Mouse (Mus musculus): ENCODE results near the gene Gm11213. TPM values are rescaled to one million over a fixed set of nuclear protein-coding genes. Genes with fewer than 3 reads are reported as not detected.

Gm11213 gene
- total RNA-seq, 2 experiments from 2014 or later, result not detected

GRCm38 (mm10) chr4:63567712-63568390, 37.2 kb downstream of the Gm11213 start:
- Histone ChIP-seq H3K27ac (no peak overlapping the region), H3K4me3 (no peak overlapping the region)
- DNase-seq (ENCODE audit: low spot score in 2 of 2), result no peak
- no peak for TF ChIP-seq CTCF (conservative IDR thresholded peaks at IDR 0.05)

GRCm38 (mm10) chr4:63562742-63563141, 42.3 kb downstream of the Gm11213 start:
- no peak for DNase-seq (ENCODE audit: low spot score in 2 of 2)
- Histone ChIP-seq H3K27ac (no peak overlapping the region), H3K4me3 (no peak overlapping the region)
- no peak for TF ChIP-seq CTCF (conservative IDR thresholded peaks at IDR 0.05)

GRCm38 (mm10) chr4:63561861-63562675, 43.0 kb downstream of the Gm11213 start:
- Histone ChIP-seq H3K27ac (no peak overlapping the region), H3K4me3 (no peak overlapping the region)
- no peak for DNase-seq (ENCODE audit: low spot score in 2 of 2)
- TF ChIP-seq CTCF (conservative IDR thresholded peaks at IDR 0.05), result no peak

GRCm38 (mm10) chr4:63560079-63560478, 45.0 kb downstream of the Gm11213 start:
- Histone ChIP-seq H3K4me3 (no peak overlapping the region), H3K27ac (peak overlapping the region; percentile 86; the same call in 1 of the 2 replicates)
- DNase-seq (ENCODE audit: low spot score in 2 of 2), result no peak
- TF ChIP-seq CTCF (conservative IDR thresholded peaks at IDR 0.05), result no peak

GRCm38 (mm10) chr4:63559127-63559697, 45.8 kb downstream of the Gm11213 start:
- Histone ChIP-seq H3K27ac (peak overlapping the region; percentile 86), H3K4me3 (peak overlapping the region; percentile 84)
- no peak for TF ChIP-seq CTCF (conservative IDR thresholded peaks at IDR 0.05)
- no peak for DNase-seq (ENCODE audit: low spot score in 2 of 2)

- peak; percentile 63 for TF ChIP-seq CTCF (conservative IDR thresholded peaks at IDR 0.05)
- DNase-seq (ENCODE audit: low spot score in 2 of 2), result peak in 1 of 2 experiments; percentile 58
- H3K27ac ChIP-seq, result peak within 1 kb of the TSS; percentile 86
- H3K4me3 ChIP-seq, result peak within 1 kb of the TSS; percentile 84
These were observed 46.5 kb downstream of the Gm11213 start, which contains the start of gene Tmem268 for GRCm38 (mm10) chr4:63558407-63559081. Gene Tmem268 (plus strand): TSS chr4:63558781.

- no peak for TF ChIP-seq CTCF (conservative IDR thresholded peaks at IDR 0.05)
- Histone ChIP-seq H3K4me3 (no peak overlapping the region), H3K27ac (peak overlapping the region; percentile 86; the same call in 1 of the 2 replicates)
- no peak for DNase-seq (ENCODE audit: low spot score in 2 of 2)
These were observed 47.7 kb downstream of the Gm11213 start for GRCm38 (mm10) chr4:63557124-63558059.

GRCm38 (mm10) chr4:63556665-63557064, 48.4 kb downstream of the Gm11213 start:
- DNase-seq (ENCODE audit: low spot score in 2 of 2), result no peak
- TF ChIP-seq CTCF (conservative IDR thresholded peaks at IDR 0.05), result no peak
- Histone ChIP-seq H3K4me3 (no peak overlapping the region), H3K27ac (no peak overlapping the region)

- TF ChIP-seq CTCF (conservative IDR thresholded peaks at IDR 0.05), result no peak
- Histone ChIP-seq H3K27ac (no peak overlapping the region), H3K4me3 (no peak overlapping the region)
- no peak for DNase-seq (ENCODE audit: low spot score in 2 of 2)
These were observed 50.0 kb downstream of the Gm11213 start for GRCm38 (mm10) chr4:63555111-63555510.

GRCm38 (mm10) chr4:63554616-63555015, 50.4 kb downstream of the Gm11213 start:
- no peak overlapping the region for H3K27ac ChIP-seq
- no peak overlapping the region for H3K4me3 ChIP-seq
- DNase-seq (ENCODE audit: low spot score in 2 of 2), result no peak
- TF ChIP-seq CTCF (conservative IDR thresholded peaks at IDR 0.05), result no peak

- DNase-seq (ENCODE audit: low spot score in 2 of 2), result no peak
- TF ChIP-seq CTCF (conservative IDR thresholded peaks at IDR 0.05), result no peak
- H3K27ac ChIP-seq, result no peak overlapping the region
- H3K4me3 ChIP-seq, result no peak overlapping the region
These were observed 51.1 kb downstream of the Gm11213 start for GRCm38 (mm10) chr4:63553789-63554576.

All from layer of hippocampus, adult 2 months (tissue).